In the genomic region with DNA sequence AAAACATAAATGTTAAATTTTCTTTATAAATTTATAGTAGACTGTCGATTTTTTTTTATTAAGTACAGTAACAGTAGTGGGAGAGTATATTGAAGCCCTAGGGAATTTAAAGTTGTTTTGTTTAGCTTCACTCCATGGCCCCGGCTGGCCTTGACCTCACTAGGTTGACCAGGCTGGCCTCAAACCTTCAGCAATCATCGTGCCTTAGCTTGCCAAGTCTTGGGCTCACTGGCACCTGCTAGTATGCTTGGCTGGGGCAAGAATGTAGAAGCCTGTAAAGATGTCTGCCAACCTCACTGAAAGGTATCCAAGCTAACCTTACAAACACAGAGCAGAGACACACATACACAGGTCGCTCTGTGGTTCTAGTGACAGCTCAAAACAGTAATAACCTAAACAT, we compare ENCODE assay signal across 18 mouse cellular contexts. TPM values are rescaled to one million over a fixed set of nuclear protein-coding genes. Genes with fewer than 3 reads are reported as not detected.
DNase-seq lines count a peak whose midpoint lies in the region; ATAC-seq and TF ChIP-seq lines count a peak whose summit lies in the region.
"Had no signal": no experiment of that assay in that cellular context is flagged by ENCODE, and none has a peak within 500 bp of the region (broad histone marks: within the 10 kb centered on the region; RNA-seq: fewer than 3 reads in every experiment).

No protein-coding gene starts in this region.

- H3K27ac ChIP-seq in liver, adult 2 months (replicated peaks; ENCODE audit: insufficient read depth, low read depth, low read length) = no peak overlapping the region
- no peak overlapping the region for H3K27ac ChIP-seq in liver, postnatal 0 days (ENCODE audit: low read depth)
- H3K27ac ChIP-seq: forebrain, embryonic 12.5 days; heart, embryonic 10.5 days; hindbrain, embryonic 14.5 days; intestine, embryonic 15.5 days; liver, embryonic 12.5 days; midbrain, embryonic 13.5 days had no signal

- WGBS in liver, adult 2 months = 34% methylated on average over 4 of the region's 4 CpGs
- WGBS in liver, postnatal 0 days (ENCODE audit: insufficient replicate concordance) = 74% methylated on average over 4 of the region's 4 CpGs

- no peak for ATAC-seq in liver, postnatal 0 days
- ATAC-seq in granulocyte monocyte progenitor cell, adult 5-6 weeks (replicated peaks; ENCODE audit: poor library complexity, severe bottlenecking) = no peak
- ATAC-seq: intestine, embryonic 15.5 days; liver, embryonic 12.5 days; midbrain, embryonic 13.5 days had no signal

- TF ChIP-seq CTCF in liver, adult 2 months (IDR thresholded peaks at IDR 0.05; ENCODE audit: low read depth, low read length) = no peak
- TF ChIP-seq CTCF in liver, postnatal 0 days (IDR thresholded peaks at IDR 0.05; ENCODE audit: low read depth) = no peak

- no peaks in the 10 kb centered on the region for H3K27me3 ChIP-seq in liver, adult 2 months (ENCODE audit: control insufficient read depth, insufficient read depth, low read length)
- H3K27me3 ChIP-seq in liver, postnatal 0 days (ENCODE audit: insufficient read depth, low read length) = no peaks in the 10 kb centered on the region
- H3K27me3 ChIP-seq: intestine, embryonic 15.5 days; liver, embryonic 12.5 days had no signal

- no peaks in the 10 kb centered on the region for H3K4me1 ChIP-seq in liver, adult 2 months (ENCODE audit: control insufficient read depth, insufficient read depth, low read length)
- peaks cover 9% of the 10 kb centered on the region; the same call in 1 of the 2 replicates for H3K4me1 ChIP-seq in liver, postnatal 0 days (ENCODE audit: insufficient read depth)
- H3K4me1 ChIP-seq: intestine, embryonic 15.5 days had no signal

- H3K9me3 ChIP-seq in liver, postnatal 0 days (ENCODE audit: low read length) = no peaks in the 10 kb centered on the region
- H3K9me3 ChIP-seq: forebrain, embryonic 12.5 days; heart, embryonic 10.5 days; intestine, embryonic 15.5 days; liver, embryonic 12.5 days; midbrain, embryonic 13.5 days had no signal

- TF ChIP-seq EP300 in liver, postnatal 0 days (IDR thresholded peaks at IDR 0.05; ENCODE audit: low read depth) = no peak

- no peak overlapping the region for H3K9ac ChIP-seq in liver, adult 2 months (ENCODE audit: low read depth, low read length)
- H3K9ac ChIP-seq in liver, postnatal 0 days (replicated peaks) = no peak overlapping the region
- H3K9ac ChIP-seq: forebrain, embryonic 12.5 days; hindbrain, embryonic 14.5 days; intestine, embryonic 15.5 days; liver, embryonic 12.5 days; midbrain, embryonic 13.5 days had no signal

- no peak for TF ChIP-seq POLR2A in liver, adult 2 months (IDR thresholded peaks at IDR 0.05; ENCODE audit: extremely low read depth, insufficient read depth, low read length)

- H3K4me3 ChIP-seq in liver, adult 2 months (ENCODE audit: insufficient read depth, low read depth, low read length) = no peak overlapping the region
- no peak overlapping the region for H3K4me3 ChIP-seq in liver, postnatal 0 days (ENCODE audit: low read depth, low read length)
- H3K4me3 ChIP-seq: forebrain, embryonic 12.5 days; heart, embryonic 10.5 days; intestine, embryonic 15.5 days; liver, embryonic 12.5 days; midbrain, embryonic 13.5 days had no signal

- H3K36me3 ChIP-seq in liver, adult 2 months (ENCODE audit: control insufficient read depth, insufficient read depth, low read length) = peaks cover 7% of the 10 kb centered on the region; the same call in 1 of the 2 replicates
- H3K36me3 ChIP-seq in liver, postnatal 0 days (replicated peaks; ENCODE audit: insufficient read depth, low read length) = peaks cover 21% of the 10 kb centered on the region
- H3K36me3 ChIP-seq: forebrain, embryonic 12.5 days; intestine, embryonic 15.5 days; midbrain, embryonic 13.5 days had no signal

- H3K4me2 ChIP-seq in liver, postnatal 0 days (ENCODE audit: low read depth, low read length) = no peak overlapping the region
- H3K4me2 ChIP-seq: forebrain, embryonic 12.5 days; hindbrain, embryonic 14.5 days; intestine, embryonic 15.5 days; liver, embryonic 12.5 days; midbrain, embryonic 13.5 days had no signal

- DNase-seq in cerebellum, adult 11-12 months = peak; percentile 14
- no peak for DNase-seq in cerebellum, adult 8-10 months
- peak; percentile 74 for DNase-seq in heart, adult 11 months
- no peak for DNase-seq in heart, postnatal 4 days
- peak; percentile 87 for DNase-seq in liver, adult 2 months (ENCODE audit: extremely low read depth, low read depth, low spot score)
- DNase-seq in liver, postnatal 0 days = no peak
- no peak for DNase-seq in thymus, postnatal 4 days
- DNase-seq: left cerebral cortex, postnatal 4 days; right cerebral cortex, postnatal 25 days; thymus, postnatal 25 days had no signal

- H3K79me2 ChIP-seq in liver, adult 2 months (ENCODE audit: control insufficient read depth, insufficient read depth, low read length) = 0 out of 2 replicates have a peak, but pooled peaks cover 2% of the 10 kb centered on the region

RNA-seq across cellular contexts. Expression of gene Ism2, which starts 33.0 kb away (rescaled TPM):
- 1 to 10 TPM in 1 of 2 experiments, under 1 TPM in 1; 0.52 to 1.0 TPM for total RNA-seq in heart, postnatal 4 days (2021)
- 0.18 and 0.27 TPM in 2 replicates for total RNA-seq in liver, adult 2 months (2014; rRNA removed)
- 0.28 and 0.60 TPM in 2 replicates for polyA plus RNA-seq in liver, adult 2 months (2012; rRNA removed)
- polyA plus RNA-seq in liver, postnatal 0 days (2015; fragmentation: Nextera tagmentation; extraction: Ambion mirVana) = 0.08 and 0.17 TPM in 2 replicates
- not detected in 2 replicates for total RNA-seq in granulocyte monocyte progenitor cell, adult 5-6 weeks (2014; fragmentation: Nextera tagmentation)
- total RNA-seq in granulocyte monocyte progenitor cell, adult 5-6 weeks (2017) = not detected in 2 replicates
- total RNA-seq: MEL had no signal

RNA-seq across cellular contexts. Expression of gene Sptlc2, which starts 55.6 kb away (rescaled TPM):
- 10 to 100 TPM; 65.1 to 68.9 TPM for total RNA-seq in heart, postnatal 4 days (2021)
- total RNA-seq in liver, adult 2 months (2014; rRNA removed) = 13.8 and 14.4 TPM in 2 replicates
- 4.3 and 6.5 TPM in 2 replicates for polyA plus RNA-seq in liver, adult 2 months (2012; rRNA removed)
- 39.5 and 42.3 TPM in 2 replicates for polyA plus RNA-seq in liver, postnatal 0 days (2015; fragmentation: Nextera tagmentation; extraction: Ambion mirVana)
- total RNA-seq in granulocyte monocyte progenitor cell, adult 5-6 weeks (2014; fragmentation: Nextera tagmentation) = 124 and 145 TPM in 2 replicates
- 153 and 160 TPM in 2 replicates for total RNA-seq in granulocyte monocyte progenitor cell, adult 5-6 weeks (2017)

Comparison
In these comparisons a context has a peak if more than half of its experiments do, and no peak if none do; other contexts are left out.
1. DNase-seq: peak in cerebellum, adult 11-12 months (single experiment), heart, adult 11 months (single experiment) and liver, adult 2 months (single experiment); none in cerebellum, adult 8-10 months (single experiment), heart, postnatal 4 days (single experiment), liver, postnatal 0 days (single experiment) and thymus, postnatal 4 days (single experiment).